Mouse (Mus musculus) lung, postnatal 0 days (tissue): ENCODE measurements around the gene Zfp87.

Experiments
- CTCF ChIP-seq: IDR thresholded peaks from 2 replicates; pipeline ENCODE4 v1.5.1; 2016; ENCODE audit warnings: antibody characterized with exemption, mild to moderate bottlenecking
- EP300 ChIP-seq: IDR thresholded peaks from 2 replicates; pipeline ENCODE4 v1.6.1; 2016; ENCODE audit warnings: antibody characterized with exemption, mild to moderate bottlenecking, control low read depth

DNA sequence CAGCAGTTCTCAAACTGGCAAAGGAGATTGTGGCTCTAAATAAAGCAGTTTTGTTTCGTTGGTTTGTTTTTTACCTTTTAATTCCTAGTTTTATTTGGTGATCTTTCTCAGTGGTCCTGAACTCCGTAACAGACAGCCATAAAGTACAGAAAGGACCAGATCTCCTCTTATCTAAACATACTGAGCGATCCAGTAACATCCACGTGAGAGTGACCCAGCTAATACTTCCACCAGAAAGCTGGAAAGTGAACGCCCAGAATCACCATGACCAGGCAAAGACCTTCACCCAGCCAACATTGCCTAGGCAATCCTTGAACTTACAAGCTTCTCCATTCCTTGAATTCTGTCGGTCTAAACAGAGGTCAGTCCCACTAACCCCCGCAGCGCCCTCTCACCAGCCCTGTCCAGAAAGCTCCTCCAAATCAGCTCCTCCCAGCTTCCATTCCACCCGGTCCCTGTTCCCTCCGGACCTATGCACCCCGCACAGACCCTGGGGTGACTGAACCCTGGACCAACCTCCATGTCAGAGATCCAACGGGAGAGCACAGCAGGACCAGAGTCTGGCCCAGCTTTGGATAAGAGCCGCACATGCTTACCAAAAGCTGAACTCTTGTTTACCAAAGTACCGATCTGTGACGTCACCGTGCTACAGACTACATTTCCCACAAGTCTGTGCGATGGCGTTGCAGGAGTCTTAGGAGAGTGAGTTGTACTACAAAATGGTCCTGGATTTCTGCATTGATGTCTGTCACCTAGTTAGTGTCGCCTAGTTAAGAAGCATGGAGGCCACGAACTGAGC lies 42.2 kb downstream of the Zfp87 start, which contains the start of gene Zfp874b:
- TF ChIP-seq CTCF (0 out of 2 replicates have a peak, but pooled peaks have one; percentile 2), EP300 (peak; percentile 41; the same call in 1 of the 2 replicates)
